Mouse (Mus musculus) layer of hippocampus, adult 2 months (tissue): Measurements from ENCODE around the gene Cnih3. TPM values are rescaled to one million over a fixed set of nuclear protein-coding genes. Genes with fewer than 3 reads are reported as not detected.
A peak's percentile ranks its signal among the peaks of the same experiment; 100 is the strongest.

Experiments
- DNase-seq, 2 experiments: peaks; one replicate each; pipeline ENCODE4 v3.0.0; 2022; ENCODE audit warnings: low spot score in 2 of 2
- H3K27ac ChIP-seq: fragments of 200-600 bp; 2 replicates; pipeline ENCODE4 v1.8.1; 2022
- H3K4me3 ChIP-seq: fragments of 200-600 bp; 2 replicates; pipeline ENCODE4 v1.8.1; 2022; ENCODE audit warnings: mild to moderate bottlenecking
- CTCF ChIP-seq: fragments of 200-600 bp; conservative IDR thresholded peaks from 2 replicates; pipeline ENCODE4 v1.8.1; 2022; ENCODE audit warnings: antibody characterized with exemption, mild to moderate bottlenecking, moderate library complexity
- total RNA-seq, 2 experiments: library from RNA; stranded (reverse); gene quantifications; 2 replicates each; pipeline ENCODE4 v1.2.3; 2021

Cnih3 gene
- total RNA-seq, 2 experiments from 2014 or later = 68.5 to 71.3 TPM

DNA sequence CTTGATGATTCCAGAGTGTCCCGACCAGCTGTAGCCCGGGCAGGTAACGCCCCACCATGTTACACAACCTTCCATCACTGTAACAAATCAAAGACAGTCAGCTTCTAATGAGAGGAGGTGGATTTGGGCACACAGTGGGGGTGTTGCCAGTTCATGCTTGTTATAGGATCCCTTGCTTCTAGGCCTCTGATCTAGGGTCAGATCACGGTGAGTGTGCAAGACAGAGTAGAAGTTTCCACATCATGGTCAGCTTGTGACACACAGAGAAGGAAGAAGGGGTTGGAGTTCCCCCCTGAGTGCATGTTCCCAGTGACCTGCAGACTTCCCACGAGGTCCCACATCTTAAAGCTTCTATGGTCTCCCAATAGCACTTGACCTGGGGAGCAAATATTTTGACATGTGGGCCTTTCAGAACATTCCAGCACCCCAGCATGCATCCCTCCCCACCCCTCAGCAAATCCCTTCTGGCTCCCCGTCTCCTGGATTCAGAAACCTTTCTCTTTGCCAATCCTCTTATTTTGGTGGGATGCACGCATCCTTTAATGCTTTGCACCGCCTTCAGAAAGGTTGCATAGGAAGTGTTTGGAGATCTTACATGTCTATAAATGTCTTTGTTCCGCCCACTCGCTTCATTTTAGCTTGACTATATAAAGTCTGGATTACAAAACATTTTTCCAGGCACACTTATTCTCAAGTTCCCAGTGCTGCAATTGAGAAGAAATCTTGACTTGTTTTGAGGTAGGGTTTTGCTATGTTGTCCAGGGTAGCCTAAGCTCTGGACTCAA lies 24.6 kb upstream of the Cnih3 start:
- Histone ChIP-seq H3K4me3 (no peak overlapping the region), H3K27ac (no peak overlapping the region)
- no peak for TF ChIP-seq CTCF
- DNase-seq = no peak

DNA sequence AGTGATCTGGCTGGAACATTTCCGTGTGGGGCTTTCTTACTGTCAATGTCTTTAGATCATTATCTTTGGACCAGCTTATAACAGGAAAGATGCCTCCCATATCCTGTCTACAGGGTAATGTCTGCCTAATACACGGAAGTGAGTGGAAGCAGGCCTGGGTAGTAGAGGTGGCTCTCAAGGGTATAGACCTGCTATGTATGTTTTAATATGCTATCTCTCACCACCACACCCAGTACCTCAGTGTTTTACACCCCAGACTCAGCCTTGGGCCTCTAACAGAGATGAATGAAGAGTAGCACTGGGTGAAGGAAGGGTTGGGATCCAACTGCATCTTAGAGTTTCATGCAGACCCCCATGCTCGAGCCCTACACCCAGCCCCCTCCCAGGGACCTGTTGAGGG lies 23.3 kb upstream of the Cnih3 start:
- TF ChIP-seq CTCF = no peak
- no peak overlapping the region for H3K4me3 ChIP-seq
- no peak overlapping the region for H3K27ac ChIP-seq
- no peak for DNase-seq

DNA sequence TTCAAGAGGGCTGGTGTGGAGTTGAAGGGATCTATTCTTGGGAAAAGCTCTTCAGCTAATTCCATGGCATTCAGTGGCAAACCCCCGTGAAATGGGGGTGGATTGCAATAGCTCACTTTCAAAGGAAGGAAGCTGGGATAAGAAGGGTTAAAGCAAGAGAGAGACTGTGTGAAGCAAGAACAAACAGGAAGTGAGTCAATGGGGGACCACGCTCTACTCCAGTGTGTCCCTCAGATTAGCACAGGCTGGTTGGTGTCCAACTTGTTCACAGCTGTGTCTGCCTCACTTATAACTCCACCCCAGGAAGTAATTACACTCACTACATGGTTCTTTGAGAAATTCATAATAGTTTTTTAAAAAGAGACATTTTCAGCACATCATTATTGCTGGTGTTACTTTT lies 19.8 kb upstream of the Cnih3 start:
- DNase-seq = no peak
- Histone ChIP-seq H3K4me3 (no peak overlapping the region), H3K27ac (no peak overlapping the region)
- TF ChIP-seq CTCF = no peak

DNA sequence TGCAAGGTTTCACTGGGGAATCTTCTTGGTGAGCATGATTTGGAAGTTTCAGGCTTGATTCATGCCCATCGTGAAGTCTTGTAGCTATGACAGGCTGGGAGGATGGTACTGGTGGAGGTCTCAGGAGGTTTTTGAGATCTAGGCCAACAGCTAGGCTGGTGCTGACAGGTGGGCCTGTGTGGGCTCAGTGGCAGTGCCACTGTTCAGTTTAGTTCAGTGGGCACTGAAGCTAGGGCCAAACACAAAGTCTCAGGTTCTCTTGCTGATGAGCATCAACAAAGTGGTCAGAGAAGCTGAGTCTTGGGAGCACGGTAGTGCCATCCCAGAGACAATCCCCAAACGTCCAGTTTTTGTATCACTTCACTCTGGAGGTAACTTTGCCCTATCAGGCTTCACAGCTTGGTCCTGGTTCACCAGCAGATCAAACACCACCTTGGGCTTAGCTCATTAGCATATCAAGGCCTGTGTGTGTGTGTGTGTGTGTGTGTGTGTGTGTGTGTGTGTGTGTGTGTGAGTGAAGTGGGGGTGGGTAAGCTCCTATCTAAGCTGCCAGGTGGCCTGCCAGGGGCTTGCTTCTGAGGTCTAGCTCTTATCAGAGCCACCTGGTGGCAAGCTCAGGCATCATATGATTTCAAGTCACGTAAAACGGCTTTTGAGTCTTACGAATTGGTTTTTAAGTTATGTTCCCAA lies 18.0 kb upstream of the Cnih3 start:
- Histone ChIP-seq H3K27ac (no peak overlapping the region), H3K4me3 (no peak overlapping the region)
- peak; percentile 47 for TF ChIP-seq CTCF
- DNase-seq = no peak

DNA sequence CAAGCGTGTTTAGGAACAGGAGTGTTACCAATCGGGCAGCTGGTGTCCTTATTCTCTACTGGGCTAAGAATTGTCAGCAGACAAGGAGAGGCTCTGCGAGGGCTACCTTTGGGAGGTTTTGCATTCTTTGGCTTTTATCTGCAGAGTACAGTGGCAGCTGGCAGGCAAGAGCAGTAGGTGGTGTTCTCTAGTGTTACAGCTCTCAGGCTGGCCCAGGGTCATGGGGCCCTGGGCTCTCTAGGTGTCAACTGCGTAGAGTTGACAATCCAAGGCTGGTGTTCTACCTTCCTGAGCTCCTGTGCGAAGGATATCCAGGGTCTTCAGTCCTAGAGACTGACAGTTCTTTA lies 17.4 kb upstream of the Cnih3 start:
- no peak overlapping the region for H3K4me3 ChIP-seq
- no peak for DNase-seq
- no peak overlapping the region for H3K27ac ChIP-seq
- no peak for TF ChIP-seq CTCF

DNA sequence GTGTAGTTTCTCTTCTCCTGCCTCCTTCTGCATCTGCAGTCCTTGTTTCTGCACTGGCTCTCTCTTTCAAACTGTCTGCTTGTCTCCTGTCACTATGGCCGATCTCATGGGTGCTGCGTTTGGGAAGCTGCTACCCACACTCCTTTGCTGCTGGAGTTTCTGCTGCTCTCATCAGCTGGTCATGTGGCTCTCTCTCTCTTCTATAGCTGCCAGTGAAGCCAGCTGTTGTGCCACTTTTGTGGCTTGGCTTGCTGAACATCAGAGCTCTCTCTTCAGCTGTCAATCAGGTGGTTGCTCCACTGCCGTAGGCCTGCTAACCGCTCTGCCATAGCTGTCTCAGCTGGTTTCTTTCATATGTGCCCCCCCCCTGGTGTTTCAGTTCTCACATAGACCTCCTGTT lies 17.0 kb upstream of the Cnih3 start:
- Histone ChIP-seq H3K27ac (no peak overlapping the region), H3K4me3 (no peak overlapping the region)
- no peak for DNase-seq
- TF ChIP-seq CTCF = no peak

DNA sequence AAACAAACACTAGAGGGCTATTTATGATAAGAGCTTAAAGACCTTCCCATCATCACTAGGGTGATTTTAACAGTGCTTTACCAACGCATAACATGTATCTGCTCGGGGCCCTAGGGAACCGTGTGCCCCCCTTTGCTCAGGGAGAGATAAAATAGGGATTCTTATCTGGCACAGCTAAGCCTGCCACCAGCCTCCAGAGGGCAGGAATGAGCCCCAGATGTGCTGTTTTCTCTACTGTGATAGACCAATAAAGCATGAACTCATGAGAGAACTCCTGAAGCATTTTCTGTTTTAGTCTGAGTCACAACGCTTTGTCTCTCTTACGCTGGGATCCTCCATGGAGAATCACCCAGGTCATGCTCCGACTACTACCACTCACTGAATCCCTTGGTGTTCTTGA lies 15.6 kb upstream of the Cnih3 start:
- no peak for DNase-seq

DNA sequence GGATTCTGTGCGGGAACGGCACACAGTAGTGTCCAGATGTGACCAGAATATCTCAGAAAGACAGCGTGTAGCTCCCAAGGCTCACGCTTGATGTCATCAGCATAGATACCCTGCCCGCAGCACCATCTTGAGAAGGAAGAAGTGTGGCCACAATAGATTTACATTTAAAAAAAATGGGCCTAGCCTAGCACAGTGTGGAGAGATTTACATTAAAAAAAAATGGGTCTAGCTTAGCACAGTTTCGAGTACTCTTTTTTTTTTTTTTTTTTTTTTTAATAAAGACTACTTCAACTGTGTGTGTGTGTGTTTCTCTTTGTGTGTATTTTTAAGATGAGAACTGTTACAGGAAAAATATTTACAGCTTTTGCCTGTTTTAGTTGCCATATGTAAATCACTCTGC lies 13.3 kb upstream of the Cnih3 start:
- no peak for TF ChIP-seq CTCF
- H3K27ac ChIP-seq = no peak overlapping the region
- DNase-seq = no peak
- no peak overlapping the region for H3K4me3 ChIP-seq

More for the DNA sequence above, 15.6 kb upstream of the Cnih3 start:
- peak; percentile 66 for TF ChIP-seq CTCF
- Histone ChIP-seq H3K27ac (no peak overlapping the region), H3K4me3 (no peak overlapping the region)

DNA sequence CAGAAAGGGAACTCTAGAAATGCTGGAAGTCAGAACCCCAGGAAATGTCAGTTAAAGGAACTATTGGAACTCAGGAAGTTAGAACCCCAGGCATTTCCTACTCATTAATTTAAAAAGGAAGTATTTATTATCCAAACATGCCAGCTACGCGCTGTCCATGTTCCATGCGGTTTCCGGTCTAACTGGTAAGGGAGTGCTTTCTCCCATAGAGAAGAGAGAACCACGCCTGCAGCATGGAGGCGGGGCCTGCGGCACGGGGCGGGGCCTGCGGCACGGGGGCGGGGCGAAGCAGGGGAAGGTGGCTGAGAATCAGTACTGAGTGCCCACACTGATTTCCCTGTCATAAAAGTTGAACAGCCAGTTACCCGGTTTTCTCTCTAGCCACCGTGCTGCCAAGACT lies 6.9 kb upstream of the Cnih3 start:
- no peak for DNase-seq
- no peak for TF ChIP-seq CTCF
- Histone ChIP-seq H3K4me3 (no peak overlapping the region), H3K27ac (no peak overlapping the region)

GRCm38 (mm10) chr1:181352043-181352366 lies 423 bp upstream of the Cnih3 start:
- TF ChIP-seq CTCF = no peak
- H3K4me3 ChIP-seq = peak overlapping the region; percentile 67
- peak overlapping the region; percentile 89; the same call in 1 of the 2 replicates for H3K27ac ChIP-seq
- DNase-seq = no peak

DNA sequence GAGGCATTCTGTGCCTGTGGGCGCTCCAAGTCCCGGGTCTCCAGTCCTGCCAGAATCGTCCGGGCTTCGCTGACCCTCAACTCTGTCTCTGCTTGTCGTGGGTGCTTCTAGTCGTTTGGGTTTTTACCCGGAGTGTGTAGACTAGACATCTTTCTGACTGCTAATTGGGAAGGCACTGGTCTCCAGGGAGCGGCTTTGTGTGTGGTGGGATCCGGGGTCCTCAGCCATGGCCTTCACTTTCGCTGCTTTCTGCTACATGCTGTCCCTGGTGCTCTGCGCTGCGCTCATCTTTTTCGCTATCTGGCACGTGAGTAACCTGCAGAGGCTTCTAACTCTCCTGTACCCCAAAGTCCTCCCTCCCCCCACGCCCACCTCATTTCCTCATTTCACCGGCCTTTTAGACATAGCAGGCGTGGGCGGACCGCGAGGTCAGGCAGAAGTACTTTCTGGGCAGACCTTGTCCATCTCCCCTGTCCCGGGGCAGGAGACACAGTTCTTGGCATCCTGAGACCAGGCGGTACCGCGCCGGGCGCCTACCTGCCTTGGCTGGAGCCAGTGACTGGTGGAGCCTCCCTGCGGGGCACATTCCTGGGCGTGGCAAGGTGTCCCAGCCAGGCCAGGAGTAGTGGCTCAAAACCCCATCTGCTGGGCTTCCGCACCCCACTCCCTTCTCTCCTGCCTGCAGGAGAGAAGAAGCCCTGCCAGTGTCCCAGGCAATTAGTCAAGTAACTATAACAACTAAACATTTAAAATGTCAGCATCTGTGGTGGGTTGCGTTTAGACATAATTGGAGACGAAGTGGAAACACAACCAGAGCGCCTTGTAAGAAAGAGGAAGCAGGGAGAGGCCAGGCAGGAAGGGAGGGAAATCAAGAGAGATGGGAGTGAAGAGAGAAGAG lies 1.0 kb downstream of the Cnih3 start:
- Histone ChIP-seq H3K27ac (peak overlapping the region; percentile 89), H3K4me3 (peak overlapping the region; percentile 67)
- TF ChIP-seq CTCF = no peak
- no peak for DNase-seq

DNA sequence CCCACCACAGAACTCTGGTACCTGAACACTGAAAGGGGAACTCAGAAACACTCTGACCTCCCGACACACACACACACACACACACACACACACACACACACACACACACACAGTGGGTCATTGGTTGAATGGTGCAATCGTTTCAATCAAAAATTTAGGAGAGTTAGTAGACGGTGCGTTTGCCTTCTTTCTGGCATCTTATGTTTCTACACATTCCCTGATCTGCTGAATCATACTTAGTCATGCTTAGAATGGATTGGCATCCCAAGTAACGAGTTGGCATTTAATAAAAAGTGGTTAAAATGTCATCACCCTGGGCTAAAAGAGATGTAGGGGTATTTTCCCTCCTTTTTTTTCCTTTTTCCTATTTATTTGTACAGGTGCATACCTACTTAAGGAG lies 3.3 kb downstream of the Cnih3 start:
- DNase-seq = no peak
- Histone ChIP-seq H3K27ac (no peak overlapping the region), H3K4me3 (peak overlapping the region; percentile 42; the same call in 1 of the 2 replicates)
- no peak for TF ChIP-seq CTCF

DNA sequence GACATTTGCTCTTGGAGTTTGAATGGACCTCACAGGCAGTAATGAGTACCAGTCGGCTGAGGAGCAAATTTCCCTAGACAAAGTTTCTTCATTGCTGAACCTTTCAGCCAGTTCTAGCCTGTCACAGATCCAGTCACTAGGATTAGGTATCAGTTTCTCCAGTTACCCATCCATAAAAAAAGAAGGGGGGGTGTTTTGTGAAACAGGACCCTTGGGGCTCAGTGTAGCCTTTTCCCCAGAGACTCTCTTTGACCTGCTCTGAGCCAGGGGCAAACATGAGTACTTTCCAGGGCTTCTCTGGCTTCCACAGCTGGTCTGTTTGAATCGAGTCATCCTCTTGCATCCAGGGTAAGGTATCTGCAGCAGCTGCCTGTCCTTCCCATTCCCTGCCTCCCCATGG lies 5.4 kb downstream of the Cnih3 start:
- no peak overlapping the region for H3K27ac ChIP-seq
- no peak for TF ChIP-seq CTCF

GRCm38 (mm10) chr1:181358526-181358925 lies 6.1 kb downstream of the Cnih3 start:
- no peak for DNase-seq
- no peak overlapping the region for H3K4me3 ChIP-seq
- no peak for TF ChIP-seq CTCF
- H3K27ac ChIP-seq = no peak overlapping the region

More for the DNA sequence above, 5.4 kb downstream of the Cnih3 start:
- H3K4me3 ChIP-seq = no peak overlapping the region
- DNase-seq = no peak
